Mouse (Mus musculus) liver, embryonic 16.5 days (tissue): ENCODE measurements around the gene Bend5. TPM values are rescaled to one million over a fixed set of nuclear protein-coding genes. Genes with fewer than 3 reads are reported as not detected.

ENCODE experiments used
- ATAC-seq: fragments of 200-750 bp; cut with Nextera tagmentation; 2 replicates; pipeline ENCODE4 v1.8.0; 2017; ENCODE audit warnings: low read depth, mild to moderate bottlenecking, moderate number of reproducible peaks, moderate library complexity
- H3K27ac ChIP-seq: fragments of 300-500 bp; sonication (generic); 2 replicates; pipeline ENCODE4 v1.5.1; 2014; ENCODE audit warnings: mild to moderate bottlenecking, low read length
- H3K27me3 ChIP-seq: fragments of 300-500 bp; sonication (generic); 2 replicates; pipeline ENCODE4 v1.6.1; 2014; ENCODE audit warnings: low read depth, low read length, mixed read lengths; ENCODE audit not compliant: control insufficient read depth, insufficient read depth
- H3K36me3 ChIP-seq: fragments of 300-500 bp; sonication (generic); 2 replicates; pipeline ENCODE4 v1.6.1; 2014; ENCODE audit warnings: mild to moderate bottlenecking; ENCODE audit not compliant: control insufficient read depth, insufficient read depth
- H3K4me1 ChIP-seq: fragments of 300-500 bp; sonication (generic); 2 replicates; pipeline ENCODE4 v1.6.1; 2014; ENCODE audit warnings: low read depth, low read length, mixed read lengths; ENCODE audit not compliant: control insufficient read depth
- H3K4me2 ChIP-seq: fragments of 300-500 bp; sonication (generic); 2 replicates; pipeline ENCODE4 v1.6.1; 2014; ENCODE audit warnings: low read depth, low read length, mixed read lengths
- H3K4me3 ChIP-seq: fragments of 300-500 bp; sonication (generic); 2 replicates; pipeline ENCODE4 v1.5.1; 2014; ENCODE audit warnings: low read depth, mild to moderate bottlenecking, low read length
- H3K9ac ChIP-seq: fragments of 300-500 bp; sonication (generic); 2 replicates; pipeline ENCODE4 v1.6.1; 2014; ENCODE audit warnings: low read depth, low read length
- H3K9me3 ChIP-seq: fragments of 300-500 bp; sonication (generic); replicated peaks from 2 replicates; pipeline ENCODE4 v1.6.1; 2016; ENCODE audit warnings: low read length; ENCODE audit not compliant: control insufficient read depth
- whole genome bisulfite sequencing: fragments of 180-500 bp; shearing (Covaris S2); extraction: QIAGEN DNeasy Blood & Tissue Kit; methylation state at CpG from one replicate; pipeline ENCODE4 v1.1.7; 2014; ENCODE audit not compliant: insufficient replicate concordance; 5-methylcytosine and 5-hydroxymethylcytosine counted together
- polyA plus RNA-seq: library from polyadenylated mRNA; unstranded; fragments of >200 nt; fragmentation: Nextera tagmentation; extraction: Ambion mirVana; gene quantifications from 2 replicates; pipeline ENCODE4 v1.2.1, GENCODE M21; 2015

The Bend5 gene
- polyA plus RNA-seq, 1 experiment from 2014 or later = 0.86 TPM

GRCm38 (mm10) chr4:111410731-111411130 lies 4.1 kb upstream of the Bend5 start:
- H3K27ac ChIP-seq = no peak overlapping the region
- 53% methylated on average over 4 of the region's 4 CpGs for WGBS
- H3K9ac ChIP-seq = no peak overlapping the region
- H3K4me2 ChIP-seq = no peak overlapping the region
- no peaks in the 10 kb centered on the region for H3K36me3 ChIP-seq
- ATAC-seq = no peak
- peaks cover 17% of the 10 kb centered on the region for H3K27me3 ChIP-seq
- no peaks in the 10 kb centered on the region for H3K9me3 ChIP-seq
- H3K4me3 ChIP-seq = no peak overlapping the region
- H3K4me1 ChIP-seq = no peaks in the 10 kb centered on the region

- ATAC-seq = no peak
- H3K27me3 ChIP-seq = peaks cover 19% of the 10 kb centered on the region
- no peak overlapping the region for H3K27ac ChIP-seq
- H3K4me3 ChIP-seq = peak overlapping the region; percentile 61
- WGBS = 4% methylated on average over 6 of the region's 6 CpGs
- H3K9ac ChIP-seq = no peak overlapping the region
- no peaks in the 10 kb centered on the region for H3K9me3 ChIP-seq
- H3K4me2 ChIP-seq = peak overlapping the region; percentile 62
- no peaks in the 10 kb centered on the region for H3K4me1 ChIP-seq
- H3K36me3 ChIP-seq = no peaks in the 10 kb centered on the region
Observed at GRCm38 (mm10) chr4:111414399-111414798, 407 bp upstream of the Bend5 start.

- peaks cover 19% of the 10 kb centered on the region for H3K27me3 ChIP-seq
- H3K4me1 ChIP-seq = no peaks in the 10 kb centered on the region
- no peak overlapping the region for H3K9ac ChIP-seq
- no peaks in the 10 kb centered on the region for H3K9me3 ChIP-seq
- no peak for ATAC-seq
- no peaks in the 10 kb centered on the region for H3K36me3 ChIP-seq
- H3K4me2 ChIP-seq = no peak overlapping the region
- WGBS = 37% methylated on average over 3 of the region's 3 CpGs
- H3K27ac ChIP-seq = no peak overlapping the region
- H3K4me3 ChIP-seq = no peak overlapping the region
Observed at GRCm38 (mm10) chr4:111416126-111416525, 1.3 kb downstream of the Bend5 start.

- Histone ChIP-seq H3K9ac (no peak overlapping the region), H3K36me3 (no peaks in the 10 kb centered on the region), H3K4me3 (no peak overlapping the region), H3K4me1 (no peaks in the 10 kb centered on the region), H3K27ac (no peak overlapping the region), H3K27me3 (peaks cover 19% of the 10 kb centered on the region), H3K9me3 (no peaks in the 10 kb centered on the region), H3K4me2 (no peak overlapping the region)
- WGBS = 69% methylated on average over 3 of the region's 3 CpGs
- ATAC-seq = no peak
Observed at GRCm38 (mm10) chr4:111416551-111416950, 1.7 kb downstream of the Bend5 start.

DNA sequence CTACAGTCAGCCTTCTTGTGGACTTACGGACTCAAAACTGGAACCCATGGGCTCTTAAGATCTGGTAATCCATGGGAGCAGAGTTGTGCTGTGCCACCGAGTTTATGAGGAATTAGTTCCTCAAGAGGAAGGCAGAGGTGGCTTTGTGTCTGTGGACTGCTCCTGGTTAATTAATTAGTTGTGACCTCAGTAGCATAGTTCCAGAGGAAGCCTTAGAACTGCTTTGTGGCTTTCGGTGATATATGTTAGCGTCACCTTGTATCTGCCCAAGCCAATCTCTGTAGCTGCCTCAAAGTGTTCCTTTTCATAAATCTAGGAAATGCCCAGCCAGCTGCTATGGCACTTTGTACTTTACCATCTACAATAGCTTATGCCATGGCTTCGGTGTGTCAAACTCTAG lies 2.9 kb downstream of the Bend5 start:
- Histone ChIP-seq H3K27me3 (peaks cover 19% of the 10 kb centered on the region), H3K36me3 (no peaks in the 10 kb centered on the region), H3K27ac (no peak overlapping the region), H3K4me3 (no peak overlapping the region), H3K4me2 (no peak overlapping the region), H3K9ac (no peak overlapping the region), H3K9me3 (no peaks in the 10 kb centered on the region), H3K4me1 (no peaks in the 10 kb centered on the region)
- no peak for ATAC-seq
- 69% methylated on average over 5 of the region's 5 CpGs for WGBS

DNA sequence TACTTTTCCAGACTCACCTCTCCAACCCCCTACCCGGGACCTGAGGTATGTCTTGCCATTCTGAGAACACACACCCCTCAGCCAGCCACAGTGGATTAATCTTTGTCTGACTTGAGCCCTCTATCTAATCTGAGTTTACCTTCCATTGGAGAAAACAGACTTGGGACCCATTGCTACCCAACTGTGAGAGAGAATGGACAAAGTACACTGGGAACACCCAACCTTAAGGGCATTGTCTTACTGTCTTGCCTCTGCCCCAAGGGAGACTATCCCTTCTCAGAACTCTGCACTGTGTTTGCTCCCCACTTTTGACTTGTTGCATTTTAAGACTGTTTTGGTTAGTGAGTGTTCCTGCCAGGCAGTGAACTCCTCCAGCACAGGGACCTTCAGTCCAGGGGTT lies 4.7 kb downstream of the Bend5 start:
- Histone ChIP-seq H3K27me3 (peaks cover 14% of the 10 kb centered on the region), H3K27ac (no peak overlapping the region), H3K4me3 (no peak overlapping the region), H3K4me1 (no peaks in the 10 kb centered on the region), H3K4me2 (no peak overlapping the region), H3K9ac (no peak overlapping the region), H3K36me3 (no peaks in the 10 kb centered on the region), H3K9me3 (no peaks in the 10 kb centered on the region)
- no peak for ATAC-seq
- 32% methylated on average over 1 of the region's 1 CpGs for WGBS

DNA sequence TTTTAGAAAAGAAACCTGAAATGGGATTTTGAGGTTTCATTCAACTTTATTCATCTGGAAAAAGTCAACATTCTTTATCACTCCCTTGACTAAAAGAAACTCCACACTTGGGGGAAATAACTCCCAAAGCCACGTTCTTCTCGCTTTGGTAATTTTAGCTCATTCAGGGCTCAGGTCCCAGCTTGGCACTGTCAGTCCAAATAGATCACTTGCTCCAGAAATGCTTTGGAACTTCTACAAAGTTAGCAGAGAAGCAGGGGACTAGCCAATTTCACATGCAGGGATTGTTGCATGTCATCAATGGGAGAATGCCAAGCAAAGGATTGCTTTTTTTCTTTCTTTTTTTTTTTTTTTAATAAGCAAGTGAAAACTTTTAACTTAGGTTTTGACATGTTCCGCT lies 5.2 kb downstream of the Bend5 start:
- Histone ChIP-seq H3K4me3 (no peak overlapping the region), H3K36me3 (no peaks in the 10 kb centered on the region), H3K27ac (no peak overlapping the region), H3K9ac (no peak overlapping the region), H3K4me1 (no peaks in the 10 kb centered on the region), H3K27me3 (peaks cover 9% of the 10 kb centered on the region), H3K4me2 (no peak overlapping the region), H3K9me3 (no peaks in the 10 kb centered on the region)
- no peak for ATAC-seq
- 61% methylated on average over 3 of the region's 3 CpGs for WGBS

DNA sequence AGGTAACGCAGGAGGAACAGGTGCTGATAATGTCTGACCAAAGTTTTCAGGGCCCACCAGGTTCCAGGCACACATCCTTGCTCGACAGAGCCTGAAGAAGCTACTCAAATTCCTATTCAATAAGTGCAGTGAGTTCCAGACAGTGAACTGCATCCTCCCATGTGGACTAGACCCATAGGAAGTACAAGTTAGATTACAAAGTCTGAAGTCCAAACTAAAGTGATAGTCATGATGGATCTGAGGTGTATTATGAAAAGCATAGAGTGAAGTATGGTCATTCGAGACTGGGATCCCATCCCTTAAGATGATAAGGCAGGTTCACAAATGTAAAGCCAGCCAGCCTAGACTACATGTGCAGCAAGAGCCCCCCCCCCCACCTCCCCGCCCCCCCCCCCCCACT lies 6.1 kb downstream of the Bend5 start:
- Histone ChIP-seq H3K27me3 (no peaks in the 10 kb centered on the region), H3K9me3 (no peaks in the 10 kb centered on the region), H3K4me1 (no peaks in the 10 kb centered on the region), H3K9ac (no peak overlapping the region), H3K36me3 (no peaks in the 10 kb centered on the region), H3K27ac (no peak overlapping the region), H3K4me2 (no peak overlapping the region), H3K4me3 (no peak overlapping the region)
- 58% methylated on average over 4 of the region's 4 CpGs for WGBS
- ATAC-seq = no peak

GRCm38 (mm10) chr4:111421785-111422184 lies 7.0 kb downstream of the Bend5 start:
- Histone ChIP-seq H3K4me2 (no peak overlapping the region), H3K9me3 (no peaks in the 10 kb centered on the region), H3K9ac (no peak overlapping the region), H3K4me1 (no peaks in the 10 kb centered on the region), H3K27me3 (no peaks in the 10 kb centered on the region), H3K4me3 (no peak overlapping the region), H3K36me3 (no peaks in the 10 kb centered on the region), H3K27ac (no peak overlapping the region)
- no peak for ATAC-seq
- WGBS = 50% methylated on average over 6 of the region's 6 CpGs
